Mouse (Mus musculus): ENCODE results near the gene Ext2. TPM values are rescaled to one million over a fixed set of nuclear protein-coding genes. Genes with fewer than 3 reads are reported as not detected.

The Ext2 gene
- polyA plus RNA-seq, 1 experiment from 2014 or later, result 22.6 TPM

GRCm38 (mm10) chr2:93661096-93661495 lies 161.3 kb downstream of the Ext2 start:
- H3K36me3 ChIP-seq (replicated peaks; ENCODE audit: insufficient read depth, low read length), result no peaks in the 10 kb centered on the region
- 70% methylated on average over 6 of the region's 6 CpGs for WGBS (ENCODE audit: insufficient replicate concordance)
- no peak for DNase-seq
- no peak overlapping the region for H3K4me2 ChIP-seq (ENCODE audit: low read depth, low read length)
- H3K27ac ChIP-seq (ENCODE audit: low read depth), result no peak overlapping the region
- H3K27me3 ChIP-seq (ENCODE audit: insufficient read depth, low read length), result no peaks in the 10 kb centered on the region
- no peak for ATAC-seq
- H3K4me3 ChIP-seq (ENCODE audit: low read depth, low read length), result no peak overlapping the region
- H3K4me1 ChIP-seq (ENCODE audit: insufficient read depth), result peaks cover 3% of the 10 kb centered on the region; the same call in 1 of the 2 replicates
- H3K9ac ChIP-seq (replicated peaks), result no peak overlapping the region
- TF ChIP-seq CTCF (IDR thresholded peaks at IDR 0.05; ENCODE audit: low read depth) (no peak), EP300 (IDR thresholded peaks at IDR 0.05; ENCODE audit: low read depth) (no peak)
- H3K9me3 ChIP-seq (ENCODE audit: low read length), result no peaks in the 10 kb centered on the region

- no peak overlapping the region for H3K9ac ChIP-seq (replicated peaks)
- peaks cover 3% of the 10 kb centered on the region; the same call in 1 of the 2 replicates for H3K4me1 ChIP-seq (ENCODE audit: insufficient read depth)
- ATAC-seq (no peak), DNase-seq (peak; percentile 35)
- H3K36me3 ChIP-seq (replicated peaks; ENCODE audit: insufficient read depth, low read length), result no peaks in the 10 kb centered on the region
- H3K27ac ChIP-seq (ENCODE audit: low read depth), result no peak overlapping the region
- 59% methylated on average over 6 of the region's 6 CpGs for WGBS (ENCODE audit: insufficient replicate concordance)
- H3K27me3 ChIP-seq (ENCODE audit: insufficient read depth, low read length), result no peaks in the 10 kb centered on the region
- H3K4me3 ChIP-seq (ENCODE audit: low read depth, low read length), result no peak overlapping the region
- H3K9me3 ChIP-seq (ENCODE audit: low read length), result no peaks in the 10 kb centered on the region
- no peak overlapping the region for H3K4me2 ChIP-seq (ENCODE audit: low read depth, low read length)
- TF ChIP-seq CTCF (IDR thresholded peaks at IDR 0.05; ENCODE audit: low read depth) (no peak), EP300 (IDR thresholded peaks at IDR 0.05; ENCODE audit: low read depth) (no peak)
These were observed 162.6 kb downstream of the Ext2 start for GRCm38 (mm10) chr2:93659705-93660308.

GRCm38 (mm10) chr2:93659004-93659403 lies 163.4 kb downstream of the Ext2 start:
- H3K27me3 ChIP-seq (ENCODE audit: insufficient read depth, low read length), result no peaks in the 10 kb centered on the region
- TF ChIP-seq EP300 (IDR thresholded peaks at IDR 0.05; ENCODE audit: low read depth), result no peak
- peak; percentile 76 for TF ChIP-seq CTCF (IDR thresholded peaks at IDR 0.05; ENCODE audit: low read depth)
- peak; percentile 27 for DNase-seq
- H3K4me1 ChIP-seq (ENCODE audit: insufficient read depth), result peaks cover 3% of the 10 kb centered on the region; the same call in 1 of the 2 replicates
- H3K4me2 ChIP-seq (ENCODE audit: low read depth, low read length), result no peak overlapping the region
- 39% methylated on average over 3 of the region's 3 CpGs for WGBS (ENCODE audit: insufficient replicate concordance)
- H3K36me3 ChIP-seq (replicated peaks; ENCODE audit: insufficient read depth, low read length), result no peaks in the 10 kb centered on the region
- no peak overlapping the region for H3K9ac ChIP-seq (replicated peaks)
- ATAC-seq, result no peak
- H3K9me3 ChIP-seq (ENCODE audit: low read length), result no peaks in the 10 kb centered on the region
- H3K27ac ChIP-seq (ENCODE audit: low read depth), result no peak overlapping the region
- no peak overlapping the region for H3K4me3 ChIP-seq (ENCODE audit: low read depth, low read length)

- Histone ChIP-seq H3K9ac (replicated peaks) (no peak overlapping the region), H3K4me3 (ENCODE audit: low read depth, low read length) (no peak overlapping the region), H3K27ac (ENCODE audit: low read depth) (no peak overlapping the region), H3K4me2 (ENCODE audit: low read depth, low read length) (no peak overlapping the region), H3K27me3 (ENCODE audit: insufficient read depth, low read length) (peaks cover 9% of the 10 kb centered on the region), H3K36me3 (replicated peaks; ENCODE audit: insufficient read depth, low read length) (no peaks in the 10 kb centered on the region), H3K9me3 (ENCODE audit: low read length) (no peaks in the 10 kb centered on the region), H3K4me1 (ENCODE audit: insufficient read depth) (no peaks in the 10 kb centered on the region)
- TF ChIP-seq EP300 (IDR thresholded peaks at IDR 0.05; ENCODE audit: low read depth) (no peak), CTCF (IDR thresholded peaks at IDR 0.05; ENCODE audit: low read depth) (no peak)
- no peak for ATAC-seq
- WGBS (ENCODE audit: insufficient replicate concordance), result 72% methylated on average over 11 of the region's 11 CpGs
- DNase-seq, result no peak
These were observed 167.9 kb downstream of the Ext2 start for GRCm38 (mm10) chr2:93654336-93655055.

- TF ChIP-seq CTCF (IDR thresholded peaks at IDR 0.05; ENCODE audit: low read depth) (no peak), EP300 (IDR thresholded peaks at IDR 0.05; ENCODE audit: low read depth) (no peak)
- H3K36me3 ChIP-seq (replicated peaks; ENCODE audit: insufficient read depth, low read length), result no peaks in the 10 kb centered on the region
- no peak overlapping the region for H3K9ac ChIP-seq (replicated peaks)
- H3K27me3 ChIP-seq (ENCODE audit: insufficient read depth, low read length), result peaks cover 60% of the 10 kb centered on the region
- WGBS (ENCODE audit: insufficient replicate concordance), result 30% methylated on average over 4 of the region's 4 CpGs
- H3K4me1 ChIP-seq (ENCODE audit: insufficient read depth), result peaks cover 3% of the 10 kb centered on the region; the same call in 1 of the 2 replicates
- no peak for ATAC-seq
- H3K9me3 ChIP-seq (ENCODE audit: low read length), result no peaks in the 10 kb centered on the region
- no peak overlapping the region for H3K4me2 ChIP-seq (ENCODE audit: low read depth, low read length)
- DNase-seq, result no peak
- no peak overlapping the region for H3K27ac ChIP-seq (ENCODE audit: low read depth)
- no peak overlapping the region for H3K4me3 ChIP-seq (ENCODE audit: low read depth, low read length)
These were observed 173.0 kb downstream of the Ext2 start for GRCm38 (mm10) chr2:93649243-93649870.

GRCm38 (mm10) chr2:93647924-93648575 lies 174.3 kb downstream of the Ext2 start:
- peaks cover 73% of the 10 kb centered on the region for H3K27me3 ChIP-seq (ENCODE audit: insufficient read depth, low read length)
- H3K4me1 ChIP-seq (ENCODE audit: insufficient read depth), result peaks cover 3% of the 10 kb centered on the region; the same call in 1 of the 2 replicates
- H3K27ac ChIP-seq (ENCODE audit: low read depth), result no peak overlapping the region
- H3K9me3 ChIP-seq (ENCODE audit: low read length), result no peaks in the 10 kb centered on the region
- no peak overlapping the region for H3K4me3 ChIP-seq (ENCODE audit: low read depth, low read length)
- no peak overlapping the region for H3K4me2 ChIP-seq (ENCODE audit: low read depth, low read length)
- no peaks in the 10 kb centered on the region for H3K36me3 ChIP-seq (replicated peaks; ENCODE audit: insufficient read depth, low read length)
- 3% methylated on average over 20 of the region's 20 CpGs for WGBS (ENCODE audit: insufficient replicate concordance)
- TF ChIP-seq CTCF (IDR thresholded peaks at IDR 0.05; ENCODE audit: low read depth) (no peak), EP300 (IDR thresholded peaks at IDR 0.05; ENCODE audit: low read depth) (no peak)
- H3K9ac ChIP-seq (replicated peaks), result no peak overlapping the region
- ATAC-seq (no peak), DNase-seq (no peak)

Measured in liver, postnatal 0 days (tissue).